Mouse (Mus musculus) heart, postnatal 0 days (tissue): ENCODE data around the gene Gm9603. TPM values are rescaled to one million over a fixed set of nuclear protein-coding genes. Genes with fewer than 3 reads are reported as not detected.
"Not testable (repeated sequence)": the region's sequence is repeated elsewhere in the genome, so short reads cannot be mapped to it uniquely, and the experiment has no call there.

Source experiments
- ATAC-seq: fragments of 200-750 bp; cut with Nextera tagmentation; 2 replicates; pipeline ENCODE4 v1.8.0; 2017; ENCODE audit warnings: low read depth, moderate number of reproducible peaks, moderate library complexity; ENCODE audit not compliant: insufficient read depth
- DNase-seq: peaks from one replicate; pipeline ENCODE4 v3.0.0-alpha.2; 2016; ENCODE audit warnings: low spot score
- H3K27ac ChIP-seq: fragments of 300-500 bp; sonication (generic); 2 replicates; pipeline ENCODE4 v1.5.1; 2014; ENCODE audit warnings: low read depth, mild to moderate bottlenecking
- H3K27me3 ChIP-seq: fragments of 300-500 bp; sonication (generic); 2 replicates; pipeline ENCODE4 v1.6.1; 2014; ENCODE audit warnings: low read length, mixed read lengths; ENCODE audit not compliant: control insufficient read depth, insufficient read depth
- H3K36me3 ChIP-seq: fragments of 300-500 bp; sonication (generic); replicated peaks from 2 replicates; pipeline ENCODE4 v1.6.1; 2014; ENCODE audit warnings: low read length, mixed read lengths; ENCODE audit not compliant: control insufficient read depth, insufficient read depth
- H3K4me1 ChIP-seq: fragments of 300-500 bp; sonication (generic); 2 replicates; pipeline ENCODE4 v1.6.1; 2014; ENCODE audit warnings: antibody characterized with exemption; ENCODE audit not compliant: control insufficient read depth, insufficient read depth
- H3K4me2 ChIP-seq: fragments of 300-500 bp; sonication (generic); 2 replicates; pipeline ENCODE4 v1.6.1; 2014; ENCODE audit warnings: low read depth, mild to moderate bottlenecking, low read length, moderate library complexity
- H3K4me3 ChIP-seq: fragments of 300-500 bp; sonication (generic); 2 replicates; pipeline ENCODE4 v1.5.1; 2014; ENCODE audit warnings: low read depth, low read length
- H3K9ac ChIP-seq: fragments of 300-500 bp; sonication (generic); replicated peaks from 2 replicates; pipeline ENCODE4 v1.6.1; 2014; ENCODE audit warnings: low read depth, low read length, mixed read lengths
- H3K9me3 ChIP-seq: fragments of 300-500 bp; sonication (generic); replicated peaks from 2 replicates; pipeline ENCODE4 v1.6.1; 2016; ENCODE audit warnings: low read length; ENCODE audit not compliant: control insufficient read depth
- WGBS: fragments of 180-500 bp; shearing (Covaris S2); extraction: QIAGEN DNeasy Blood & Tissue Kit; methylation state at CpG from one replicate; pipeline ENCODE4 v1.1.7; 2014; 5-methylcytosine and 5-hydroxymethylcytosine counted together
- polyA plus RNA-seq: library from polyadenylated mRNA; unstranded; fragments of >200 nt; fragmentation: Nextera tagmentation; extraction: Ambion mirVana; gene quantifications from 2 replicates; pipeline ENCODE4 v1.2.1, GENCODE M21; 2015
- total RNA-seq: library from RNA; depleted of rRNA; stranded (reverse); fragments of >200 nt; gene quantifications from 2 replicates; pipeline ENCODE4 v1.2.3, GENCODE M21; 2014; ENCODE audit warnings: low replicate concordance; rRNA removed

Gm9603 gene
- total RNA-seq: not detected in 2 replicates
- not detected in 2 replicates for polyA plus RNA-seq

DNA sequence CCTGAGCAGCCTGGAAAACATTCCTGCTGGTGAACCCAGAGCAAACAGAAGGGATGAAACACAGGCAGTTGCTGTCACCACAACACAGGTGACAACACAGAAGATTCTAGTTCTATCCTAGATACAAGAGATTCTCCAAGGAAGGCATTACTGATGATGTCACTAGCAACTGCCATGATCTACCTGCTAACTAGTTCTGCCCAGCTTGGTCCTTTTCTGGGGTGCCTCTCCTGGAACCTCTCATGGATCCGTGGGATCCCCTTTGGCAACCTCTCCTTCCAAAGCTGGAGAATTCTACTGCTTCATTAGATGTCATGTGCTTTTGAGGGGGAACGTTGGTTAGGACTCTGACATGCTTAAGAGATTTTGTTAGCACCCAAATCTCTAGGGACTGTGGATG is at the start of gene Gm9603:
Gene Gm9603 (minus strand): TSS at position 101 of the 400 bp plus-strand sequence.
- WGBS: no CpG with 5 or more reads among the region's 2 CpGs
- DNase-seq: not testable (repeated sequence)

DNA sequence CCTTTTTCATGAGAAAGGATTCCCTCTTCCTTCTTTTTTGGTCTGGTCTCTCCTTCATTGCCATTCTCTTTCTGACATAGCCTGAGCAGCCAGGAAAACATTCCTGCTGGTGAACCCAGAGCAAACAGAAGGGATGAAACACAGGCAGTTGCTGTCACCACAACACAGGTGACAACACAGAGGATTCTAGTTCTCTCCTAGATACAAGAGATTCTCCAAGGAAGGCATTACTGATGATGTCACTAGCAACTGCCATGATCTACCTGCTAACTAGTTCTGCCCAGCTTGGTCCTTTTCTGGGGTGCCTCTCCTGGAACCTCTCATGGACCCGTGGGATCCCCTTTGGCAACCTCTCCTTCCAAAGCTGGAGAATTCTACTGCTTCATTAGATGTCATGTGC is 54.3 kb downstream of the Gm9603 start, which contains the start of gene Gm8265:
Gene Gm8265 (minus strand): TSS at position 101 of the 400 bp plus-strand sequence.
- DNase-seq, ATAC-seq: not testable (repeated sequence)
- no CpG with 5 or more reads among the region's 1 CpGs for WGBS

More for the DNA sequence above, at the start of gene Gm9603:
- not testable (repeated sequence) for H3K4me1 ChIP-seq, H3K36me3 ChIP-seq, H3K4me2 ChIP-seq, H3K9me3 ChIP-seq, H3K9ac ChIP-seq, H3K4me3 ChIP-seq, H3K27ac ChIP-seq, ATAC-seq, H3K27me3 ChIP-seq

More for the DNA sequence above, 54.3 kb downstream of the Gm9603 start, which contains the start of gene Gm8265:
- H3K27ac ChIP-seq, H3K4me3 ChIP-seq, H3K27me3 ChIP-seq, H3K9me3 ChIP-seq, H3K36me3 ChIP-seq, H3K9ac ChIP-seq, H3K4me2 ChIP-seq, H3K4me1 ChIP-seq: not testable (repeated sequence)

Other genes with a start within 250 kb of the Gm9603 start
- not detected in 2 replicates for gene Gm3194, start 232.0 kb downstream of the Gm9603 start, total RNA-seq
- 0.25 TPM in 1 of 2 replicates, not detected in the other for gene Gm3194, start 232.0 kb downstream of the Gm9603 start, polyA plus RNA-seq
- gene Gm8246, start 209.6 kb downstream of the Gm9603 start, total RNA-seq: not detected in 2 replicates
- gene Gm8246, start 209.6 kb downstream of the Gm9603 start, polyA plus RNA-seq: not detected in 2 replicates
- gene Gm3187, start 203.2 kb downstream of the Gm9603 start, total RNA-seq: not detected in 2 replicates
- not detected in 2 replicates for gene Gm3187, start 203.2 kb downstream of the Gm9603 start, polyA plus RNA-seq
- gene Gm3488, start 185.8 kb downstream of the Gm9603 start, total RNA-seq: not detected in 2 replicates
- 0.25 and 0.52 TPM in 2 replicates for gene Gm3488, start 185.8 kb downstream of the Gm9603 start, polyA plus RNA-seq
- gene Gm3532, start 149.0 kb downstream of the Gm9603 start, total RNA-seq: not detected in 2 replicates
- gene Gm3532, start 149.0 kb downstream of the Gm9603 start, polyA plus RNA-seq: not detected in 2 replicates
- gene Gm8265, start 54.4 kb downstream of the Gm9603 start, total RNA-seq: not detected in 2 replicates
- gene Gm8265, start 54.4 kb downstream of the Gm9603 start, polyA plus RNA-seq: not detected in 2 replicates
- gene Gm3373, start 54.1 kb upstream of the Gm9603 start, total RNA-seq: not detected in 2 replicates
- not detected in 2 replicates for gene Gm3373, start 54.1 kb upstream of the Gm9603 start, polyA plus RNA-seq
- not detected in 2 replicates for gene Gm3383, start 120.5 kb upstream of the Gm9603 start, total RNA-seq
- 0.21 and 0.45 TPM in 2 replicates for gene Gm3383, start 120.5 kb upstream of the Gm9603 start, polyA plus RNA-seq
- not detected in 2 replicates for gene Gm3424, start 142.9 kb upstream of the Gm9603 start, total RNA-seq
- not detected in 2 replicates for gene Gm3424, start 142.9 kb upstream of the Gm9603 start, polyA plus RNA-seq
- gene Gm8237, start 192.9 kb upstream of the Gm9603 start, total RNA-seq: not detected in 2 replicates
- gene Gm8237, start 192.9 kb upstream of the Gm9603 start, polyA plus RNA-seq: 0.10 and 0.11 TPM in 2 replicates